ENCODE assay signal across 8 mouse cellular contexts in genomic region chr11:104230066-104230778, GRCm38 (mm10). TPM values are rescaled to one million over a fixed set of nuclear protein-coding genes. Genes with fewer than 3 reads are reported as not detected.
DNase-seq lines count a peak whose midpoint lies in the region; ATAC-seq and TF ChIP-seq lines count a peak whose summit lies in the region.

No protein-coding gene starts in this region.

- peak; percentile 57 for TF ChIP-seq CTCF in midbrain, postnatal 0 days (IDR thresholded peaks at IDR 0.05)
- TF ChIP-seq CTCF in thymus, adult 2 months (IDR thresholded peaks at IDR 0.05; ENCODE audit: borderline replicate concordance, control insufficient read depth, extremely low read depth, insufficient read depth, low read length, poor library complexity) = no peak

- TF ChIP-seq POLR2A in thymus, adult 2 months (IDR thresholded peaks at IDR 0.05; ENCODE audit: control insufficient read depth, extremely low read depth, insufficient read depth, low read length, poor library complexity) = no peak

- H3K9ac ChIP-seq in lung, embryonic 16.5 days (ENCODE audit: low read length) = no peak overlapping the region
- peak overlapping the region; percentile 66 for H3K9ac ChIP-seq in forebrain, embryonic 13.5 days
- H3K9ac ChIP-seq in kidney, embryonic 15.5 days = no peak overlapping the region
- H3K9ac ChIP-seq in midbrain, postnatal 0 days (replicated peaks; ENCODE audit: low read length, poor library complexity, severe bottlenecking) = peak overlapping the region; percentile 98

- peaks cover 13% of the 10 kb centered on the region for H3K4me1 ChIP-seq in lung, embryonic 16.5 days (replicated peaks; ENCODE audit: control insufficient read depth, insufficient read depth, low read length)
- peaks cover 33% of the 10 kb centered on the region for H3K4me1 ChIP-seq in forebrain, embryonic 13.5 days
- peaks cover 33% of the 10 kb centered on the region for H3K4me1 ChIP-seq in kidney, embryonic 15.5 days
- 0 out of 2 replicates have a peak, but pooled peaks cover 6% of the 10 kb centered on the region for H3K4me1 ChIP-seq in midbrain, postnatal 0 days (ENCODE audit: insufficient read depth, low read length)
- peaks cover 14% of the 10 kb centered on the region for H3K4me1 ChIP-seq in thymus, adult 2 months (replicated peaks; ENCODE audit: control insufficient read depth, insufficient read depth, low read length)

- H3K27me3 ChIP-seq in lung, embryonic 16.5 days (ENCODE audit: control insufficient read depth, insufficient read depth, low read depth, low read length) = peaks cover 36% of the 10 kb centered on the region
- H3K27me3 ChIP-seq in forebrain, embryonic 13.5 days = peaks cover 37% of the 10 kb centered on the region
- H3K27me3 ChIP-seq in kidney, embryonic 15.5 days = peaks cover 43% of the 10 kb centered on the region
- no peaks in the 10 kb centered on the region for H3K27me3 ChIP-seq in midbrain, postnatal 0 days (ENCODE audit: insufficient read depth, low read length)
- H3K27me3 ChIP-seq in thymus, adult 2 months (ENCODE audit: control insufficient read depth, insufficient read depth, low read length) = peaks cover 19% of the 10 kb centered on the region

- no peak overlapping the region for H3K27ac ChIP-seq in lung, embryonic 16.5 days (ENCODE audit: low read length)
- H3K27ac ChIP-seq in forebrain, embryonic 13.5 days = peak overlapping the region; percentile 35; the same call in 1 of the 2 replicates
- peak overlapping the region; percentile 74 for H3K27ac ChIP-seq in kidney, embryonic 15.5 days
- peak overlapping the region; percentile 99 for H3K27ac ChIP-seq in midbrain, postnatal 0 days (ENCODE audit: low read depth, low read length)
- H3K27ac ChIP-seq in thymus, adult 2 months (ENCODE audit: control insufficient read depth, insufficient read depth, low read length) = no peak overlapping the region

- no peak for DNase-seq in lung, adult 18-20 months
- no peak for DNase-seq in midbrain, postnatal 0 days (ENCODE audit: low spot score)
- no peak for DNase-seq in thymus, adult 2 months
- no peak for DNase-seq in left cerebral cortex, adult 8-10 months (ENCODE audit: low spot score in 2 of 2)
- DNase-seq in urinary bladder, postnatal 4 days (ENCODE audit: low spot score in 2 of 2) = no peak

- WGBS in lung, embryonic 16.5 days = 13% methylated on average over 9 of the region's 9 CpGs
- 10% methylated on average over 9 of the region's 9 CpGs for WGBS in forebrain, embryonic 13.5 days
- 11% methylated on average over 9 of the region's 9 CpGs for WGBS in kidney, embryonic 15.5 days
- WGBS in midbrain, postnatal 0 days = 8% methylated on average over 9 of the region's 9 CpGs
- 17% methylated on average over 9 of the region's 9 CpGs for WGBS in thymus, adult 2 months

- ATAC-seq in lung, embryonic 16.5 days (ENCODE audit: low read depth) = no peak
- ATAC-seq in forebrain, embryonic 13.5 days = no peak
- ATAC-seq in kidney, embryonic 15.5 days (replicated peaks; ENCODE audit: low FRiP score) = no peak
- ATAC-seq in midbrain, postnatal 0 days (ENCODE audit: low FRiP score) = no peak

- no peaks in the 10 kb centered on the region for H3K9me3 ChIP-seq in lung, embryonic 16.5 days (ENCODE audit: control insufficient read depth, low read length)
- H3K9me3 ChIP-seq in forebrain, embryonic 13.5 days (replicated peaks) = no peaks in the 10 kb centered on the region
- no peaks in the 10 kb centered on the region for H3K9me3 ChIP-seq in kidney, embryonic 15.5 days (replicated peaks)
- H3K9me3 ChIP-seq in midbrain, postnatal 0 days (ENCODE audit: low read length) = no peaks in the 10 kb centered on the region

- no peaks in the 10 kb centered on the region for H3K36me3 ChIP-seq in lung, embryonic 16.5 days (ENCODE audit: control insufficient read depth, insufficient read depth, low read length)
- no peaks in the 10 kb centered on the region for H3K36me3 ChIP-seq in forebrain, embryonic 13.5 days (ENCODE audit: poor library complexity, severe bottlenecking)
- H3K36me3 ChIP-seq in kidney, embryonic 15.5 days = no peaks in the 10 kb centered on the region
- H3K36me3 ChIP-seq in midbrain, postnatal 0 days (ENCODE audit: insufficient read depth, low read length) = no peaks in the 10 kb centered on the region
- no peaks in the 10 kb centered on the region for H3K36me3 ChIP-seq in thymus, adult 2 months (ENCODE audit: control insufficient read depth, insufficient read depth, low read length)

- H3K4me2 ChIP-seq in lung, embryonic 16.5 days (ENCODE audit: low read depth, low read length) = peak overlapping the region; percentile 98
- H3K4me2 ChIP-seq in forebrain, embryonic 13.5 days = peak overlapping the region; percentile 96
- peak overlapping the region; percentile 93 for H3K4me2 ChIP-seq in kidney, embryonic 15.5 days
- H3K4me2 ChIP-seq in midbrain, postnatal 0 days (ENCODE audit: low read depth, low read length, poor library complexity, severe bottlenecking) = peak overlapping the region; percentile 81

- peak overlapping the region; percentile 72 for H3K4me3 ChIP-seq in lung, embryonic 16.5 days (ENCODE audit: low read length)
- peak overlapping the region; percentile 63 for H3K4me3 ChIP-seq in forebrain, embryonic 13.5 days
- peak overlapping the region; percentile 58 for H3K4me3 ChIP-seq in kidney, embryonic 15.5 days (replicated peaks)
- H3K4me3 ChIP-seq in midbrain, postnatal 0 days (ENCODE audit: low read depth, low read length) = peak overlapping the region; percentile 89
- H3K4me3 ChIP-seq in thymus, adult 2 months (ENCODE audit: control insufficient read depth, insufficient read depth, low read length) = no peak overlapping the region

RNA-seq across cellular contexts. Expression of gene Mapt, which starts 1.0 kb away (rescaled TPM):
- 11.8 and 13.6 TPM in 2 replicates for polyA plus RNA-seq in lung, embryonic 16.5 days (2015; fragmentation: Nextera tagmentation; extraction: Ambion mirVana)
- polyA plus RNA-seq in forebrain, embryonic 13.5 days (2015; fragmentation: Nextera tagmentation; extraction: Ambion mirVana) = 277 and 315 TPM in 2 replicates
- 9.8 and 13.6 TPM in 2 replicates for polyA plus RNA-seq in kidney, embryonic 15.5 days (2015; fragmentation: Nextera tagmentation; extraction: Ambion mirVana)
- 673 and 700 TPM in 2 replicates for total RNA-seq in midbrain, postnatal 0 days (2014; rRNA removed)
- polyA plus RNA-seq in midbrain, postnatal 0 days (2015; fragmentation: Nextera tagmentation; extraction: Ambion mirVana) = 1,369 and 1,377 TPM in 2 replicates
- polyA plus RNA-seq in thymus, adult 2 months (2012; rRNA removed) = 0.62 and 1.4 TPM in 2 replicates
- 100 to 1,000 TPM; 361 to 377 (median 364) TPM for total RNA-seq in left cerebral cortex, adult 8-10 months (2022)

RNA-seq across cellular contexts. Expression of gene Sppl2c, which starts 44.1 kb away (rescaled TPM):
- polyA plus RNA-seq in lung, embryonic 16.5 days (2015; fragmentation: Nextera tagmentation; extraction: Ambion mirVana) = not detected in 2 replicates
- not detected in 2 replicates for polyA plus RNA-seq in forebrain, embryonic 13.5 days (2015; fragmentation: Nextera tagmentation; extraction: Ambion mirVana)
- polyA plus RNA-seq in kidney, embryonic 15.5 days (2015; fragmentation: Nextera tagmentation; extraction: Ambion mirVana) = not detected in 2 replicates
- not detected in 2 replicates for total RNA-seq in midbrain, postnatal 0 days (2014; rRNA removed)
- polyA plus RNA-seq in midbrain, postnatal 0 days (2015; fragmentation: Nextera tagmentation; extraction: Ambion mirVana) = not detected in 2 replicates
- polyA plus RNA-seq in thymus, adult 2 months (2012; rRNA removed) = 0.22 TPM in 1 of 2 replicates, not detected in the other
- total RNA-seq in left cerebral cortex, adult 8-10 months (2022) = not detected

Comparison
In these comparisons a context has a peak if more than half of its experiments do, and no peak if none do; other contexts are left out.
1. H3K27ac ChIP-seq: peak in forebrain, embryonic 13.5 days (single experiment), kidney, embryonic 15.5 days (single experiment) and midbrain, postnatal 0 days (single experiment); none in lung, embryonic 16.5 days (single experiment) and thymus, adult 2 months (single experiment).
2. H3K9ac ChIP-seq: peak in forebrain, embryonic 13.5 days (single experiment) and midbrain, postnatal 0 days (single experiment); none in lung, embryonic 16.5 days (single experiment) and kidney, embryonic 15.5 days (single experiment).
3. RNA of gene Mapt, which starts 1.0 kb away (polyA plus RNA-seq): 1,369 to 1,377 TPM in midbrain, postnatal 0 days and 277 to 315 TPM in forebrain, embryonic 13.5 days; 9.8 to 13.6 TPM in kidney, embryonic 15.5 days, 11.8 to 13.6 TPM in lung, embryonic 16.5 days and 0.62 to 1.4 TPM in thymus, adult 2 months; every median in the first group is over 10 times any median in the second.
4. Peak in every context shown above with its lines, with median percentiles within 50 percentile points of each other: H3K4me2 ChIP-seq.